Mouse (Mus musculus) kidney, adult 11 months (tissue): ENCODE data around the gene Zfp30.

Source experiments
- DNase-seq: peaks from one replicate; pipeline ENCODE4 v3.0.0; 2022

Zfp30 gene

GRCm38 (mm10) chr7:29836816-29837215 is 53.0 kb downstream of the Zfp30 start:
- DNase-seq = no peak

DNA sequence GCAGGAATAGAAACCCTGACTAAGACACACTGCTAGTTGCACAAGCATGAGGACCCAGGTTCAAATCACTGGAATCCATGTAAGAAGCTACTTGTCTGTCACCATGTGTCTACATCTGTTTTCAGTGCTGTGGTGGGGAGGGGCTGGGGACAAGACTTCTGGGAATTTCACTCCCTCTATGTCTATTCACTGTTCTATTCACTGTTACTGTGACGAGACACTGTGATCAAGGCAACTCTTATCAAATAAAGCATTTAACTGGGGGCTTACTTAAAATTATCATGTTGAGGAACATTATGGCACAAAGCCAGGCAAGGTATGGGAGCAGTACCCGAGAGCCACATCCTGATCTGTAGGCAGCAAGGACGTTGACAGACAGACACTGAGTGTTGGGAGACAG is 55.5 kb downstream of the Zfp30 start:
- DNase-seq = no peak

GRCm38 (mm10) chr7:29842105-29842504 is 58.3 kb downstream of the Zfp30 start:
- peak; percentile 12 for DNase-seq
